ENCODE assay signal across 8 mouse cellular contexts in the genomic region with DNA sequence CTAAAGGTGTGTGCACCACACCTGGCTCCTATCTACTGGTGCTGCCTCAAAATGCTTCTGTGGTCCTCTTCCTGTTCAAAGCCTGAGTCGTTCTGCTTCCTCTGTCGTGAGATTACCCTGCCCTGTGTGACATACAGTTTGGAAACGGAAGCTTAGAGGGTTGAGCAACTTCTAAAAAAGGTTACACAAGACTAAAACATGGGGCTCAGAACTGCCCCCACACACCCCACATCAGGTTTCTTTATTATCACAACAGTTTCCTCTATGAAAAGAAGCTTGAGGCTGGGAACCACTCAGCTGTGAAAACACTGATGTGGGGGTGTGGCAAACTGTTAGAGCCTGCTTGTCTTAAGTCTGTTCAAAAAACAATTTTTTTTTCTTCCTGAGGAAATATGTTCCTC. TPM values are rescaled to one million over a fixed set of nuclear protein-coding genes. Genes with fewer than 3 reads are reported as not detected.
DNase-seq lines count a peak whose midpoint lies in the region; ATAC-seq and TF ChIP-seq lines count a peak whose summit lies in the region.

No protein-coding gene starts in this region.

- peak; percentile 87 for ATAC-seq in common myeloid progenitor, adult 5-6 weeks (replicated peaks; ENCODE audit: low read depth, poor library complexity, severe bottlenecking)
- ATAC-seq in lung, postnatal 0 days = peak; percentile 67
- ATAC-seq in stomach, embryonic 16.5 days (ENCODE audit: insufficient read depth, low FRiP score) = peak; percentile 59; the same call in 1 of the 2 replicates
- no peak for ATAC-seq in forebrain, embryonic 15.5 days (replicated peaks)

- no peaks in the 10 kb centered on the region for H3K36me3 ChIP-seq in lung, postnatal 0 days (ENCODE audit: insufficient read depth, low read length)
- no peaks in the 10 kb centered on the region for H3K36me3 ChIP-seq in stomach, embryonic 16.5 days (ENCODE audit: control insufficient read depth, insufficient read depth, low read length)
- H3K36me3 ChIP-seq in forebrain, embryonic 15.5 days = no peaks in the 10 kb centered on the region

- no peak overlapping the region for H3K9ac ChIP-seq in lung, postnatal 0 days (replicated peaks; ENCODE audit: low read depth)
- no peak overlapping the region; the same call in 1 of the 2 replicates for H3K9ac ChIP-seq in stomach, embryonic 16.5 days (ENCODE audit: low read length)
- no peak overlapping the region for H3K9ac ChIP-seq in forebrain, embryonic 15.5 days (replicated peaks)

- no peak overlapping the region for H3K4me2 ChIP-seq in lung, postnatal 0 days (replicated peaks; ENCODE audit: low read depth, low read length)
- no peak overlapping the region for H3K4me2 ChIP-seq in stomach, embryonic 16.5 days (ENCODE audit: low read depth, low read length)
- H3K4me2 ChIP-seq in forebrain, embryonic 15.5 days (replicated peaks) = no peak overlapping the region

- no peaks in the 10 kb centered on the region for H3K27me3 ChIP-seq in lung, postnatal 0 days (replicated peaks; ENCODE audit: insufficient read depth, low read length)
- H3K27me3 ChIP-seq in stomach, embryonic 16.5 days (ENCODE audit: control insufficient read depth, insufficient read depth, low read length) = no peaks in the 10 kb centered on the region
- H3K27me3 ChIP-seq in forebrain, embryonic 15.5 days = no peaks in the 10 kb centered on the region

- no peaks in the 10 kb centered on the region for H3K4me1 ChIP-seq in lung, postnatal 0 days (ENCODE audit: insufficient read depth, low read depth, low read length)
- H3K4me1 ChIP-seq in stomach, embryonic 16.5 days (ENCODE audit: control insufficient read depth, insufficient read depth, low read length) = peaks cover 18% of the 10 kb centered on the region
- no peaks in the 10 kb centered on the region for H3K4me1 ChIP-seq in forebrain, embryonic 15.5 days

- 13% methylated on average over 3 of the region's 3 CpGs for WGBS in lung, postnatal 0 days
- 43% methylated on average over 3 of the region's 3 CpGs for WGBS in stomach, embryonic 16.5 days
- WGBS in forebrain, embryonic 15.5 days = 73% methylated on average over 3 of the region's 3 CpGs

- H3K9me3 ChIP-seq in lung, postnatal 0 days (ENCODE audit: low read length) = no peaks in the 10 kb centered on the region
- H3K9me3 ChIP-seq in stomach, embryonic 16.5 days (replicated peaks; ENCODE audit: control insufficient read depth, low read length) = no peaks in the 10 kb centered on the region
- H3K9me3 ChIP-seq in forebrain, embryonic 15.5 days = no peaks in the 10 kb centered on the region

- no peak for TF ChIP-seq CTCF in lung, postnatal 0 days (IDR thresholded peaks at IDR 0.05)

- no peak overlapping the region for H3K4me3 ChIP-seq in lung, postnatal 0 days (ENCODE audit: low read depth, low read length)
- H3K4me3 ChIP-seq in stomach, embryonic 16.5 days (replicated peaks; ENCODE audit: low read length) = no peak overlapping the region
- H3K4me3 ChIP-seq in forebrain, embryonic 15.5 days = no peak overlapping the region

- peak; percentile 13 for DNase-seq in kidney, adult 9 months
- no peak for DNase-seq in kidney, postnatal 10 days
- peak; percentile 64 for DNase-seq in lung, postnatal 0 days (ENCODE audit: low spot score)
- DNase-seq in cerebellum, adult 9-10 months = no peak
- DNase-seq in kidney, adult 18-20 months = no peak

- no peak overlapping the region for H3K27ac ChIP-seq in lung, postnatal 0 days (ENCODE audit: low read length)
- H3K27ac ChIP-seq in stomach, embryonic 16.5 days (ENCODE audit: low read length) = peak overlapping the region; percentile 66; the same call in 1 of the 2 replicates
- H3K27ac ChIP-seq in forebrain, embryonic 15.5 days (replicated peaks) = no peak overlapping the region

- TF ChIP-seq EP300 in lung, postnatal 0 days (IDR thresholded peaks at IDR 0.05) = no peak

RNA-seq across cellular contexts. Expression of a gene that starts 17.1 kb away (rescaled TPM):
- total RNA-seq in common myeloid progenitor, adult 5-6 weeks (2017) = 9.5 and 13.1 TPM in 2 replicates
- 9.3 and 10.4 TPM in 2 replicates for polyA plus RNA-seq in lung, postnatal 0 days (2015; fragmentation: Nextera tagmentation; extraction: Ambion mirVana)
- polyA plus RNA-seq in stomach, embryonic 16.5 days (2015; fragmentation: Nextera tagmentation; extraction: Ambion mirVana) = 15.5 and 15.9 TPM in 2 replicates
- 20.0 and 24.3 TPM in 2 replicates for polyA plus RNA-seq in forebrain, embryonic 15.5 days (2015; fragmentation: Nextera tagmentation; extraction: Ambion mirVana)

RNA-seq across cellular contexts. Expression of a gene that starts 44.4 kb away (rescaled TPM):
- 59.3 and 77.8 TPM in 2 replicates for total RNA-seq in common myeloid progenitor, adult 5-6 weeks (2017)
- polyA plus RNA-seq in lung, postnatal 0 days (2015; fragmentation: Nextera tagmentation; extraction: Ambion mirVana) = 14.1 and 17.2 TPM in 2 replicates
- 25.1 and 26.2 TPM in 2 replicates for polyA plus RNA-seq in stomach, embryonic 16.5 days (2015; fragmentation: Nextera tagmentation; extraction: Ambion mirVana)
- 21.4 and 21.7 TPM in 2 replicates for polyA plus RNA-seq in forebrain, embryonic 15.5 days (2015; fragmentation: Nextera tagmentation; extraction: Ambion mirVana)

Comparison
In these comparisons a context has a peak if more than half of its experiments do, and no peak if none do; other contexts are left out.
1. DNase-seq: peak in kidney, adult 9 months (single experiment) and lung, postnatal 0 days (single experiment); none in kidney, postnatal 10 days (single experiment), cerebellum, adult 9-10 months (single experiment) and kidney, adult 18-20 months (single experiment).